Mouse (Mus musculus): ENCODE results near the gene Stim2. TPM values are rescaled to one million over a fixed set of nuclear protein-coding genes. Genes with fewer than 3 reads are reported as not detected.

The Stim2 gene
- total and polyA plus RNA-seq, 3 experiments: 8.2 to 17.2 (median 16.5) TPM

GRCm38 (mm10) chr5:54059998-54060397 is 61.7 kb downstream of the Stim2 start:
- no peaks in the 10 kb centered on the region for H3K27me3 ChIP-seq (ENCODE audit: control insufficient read depth, insufficient read depth, low read length)
- TF ChIP-seq CTCF (IDR thresholded peaks at IDR 0.05) (no peak), EP300 (IDR thresholded peaks at IDR 0.05; ENCODE audit: insufficient read depth, low read depth, low read length) (no peak), POLR2A (IDR thresholded peaks at IDR 0.05; ENCODE audit: insufficient read depth, low read depth, low read length) (no peak)
- intact Hi-C loops (cut with DNase I): no loop called here
- H3K27ac ChIP-seq: no peak overlapping the region
- no peak overlapping the region for H3K9ac ChIP-seq (ENCODE audit: low read depth, low read length)
- DNase-seq: no peak
- H3K79me2 ChIP-seq (replicated peaks; ENCODE audit: control insufficient read depth, insufficient read depth, low read length): no peaks in the 10 kb centered on the region
- peaks cover 2% of the 10 kb centered on the region for H3K4me1 ChIP-seq (ENCODE audit: control insufficient read depth, insufficient read depth, low read length)
- H3K36me3 ChIP-seq (ENCODE audit: control insufficient read depth, insufficient read depth, low read length): peaks cover 2% of the 10 kb centered on the region; the same call in 1 of the 2 replicates
- no peak overlapping the region for H3K4me3 ChIP-seq
- 56% methylated on average over 6 of the region's 6 CpGs for WGBS

GRCm38 (mm10) chr5:54062079-54062478 is 63.8 kb downstream of the Stim2 start:
- peaks cover 2% of the 10 kb centered on the region for H3K4me1 ChIP-seq (ENCODE audit: control insufficient read depth, insufficient read depth, low read length)
- 90% methylated on average over 7 of the region's 7 CpGs for WGBS
- H3K27ac ChIP-seq: no peak overlapping the region
- no peak overlapping the region for H3K9ac ChIP-seq (ENCODE audit: low read depth, low read length)
- no peak for DNase-seq
- H3K27me3 ChIP-seq (ENCODE audit: control insufficient read depth, insufficient read depth, low read length): no peaks in the 10 kb centered on the region
- H3K36me3 ChIP-seq (ENCODE audit: control insufficient read depth, insufficient read depth, low read length): no peaks in the 10 kb centered on the region; the same call in 1 of the 2 replicates
- H3K79me2 ChIP-seq (replicated peaks; ENCODE audit: control insufficient read depth, insufficient read depth, low read length): no peaks in the 10 kb centered on the region
- no peak for TF ChIP-seq EP300 (IDR thresholded peaks at IDR 0.05; ENCODE audit: insufficient read depth, low read depth, low read length)
- TF ChIP-seq CTCF (IDR thresholded peaks at IDR 0.05): no peak
- TF ChIP-seq POLR2A (IDR thresholded peaks at IDR 0.05; ENCODE audit: insufficient read depth, low read depth, low read length): no peak
- H3K4me3 ChIP-seq: no peak overlapping the region
- intact Hi-C loops (cut with DNase I): no loop called here

GRCm38 (mm10) chr5:54067591-54067990 is 69.3 kb downstream of the Stim2 start:
- H3K27me3 ChIP-seq (ENCODE audit: control insufficient read depth, insufficient read depth, low read length): no peaks in the 10 kb centered on the region
- no peak for DNase-seq
- H3K27ac ChIP-seq: no peak overlapping the region
- no peaks in the 10 kb centered on the region; the same call in 1 of the 2 replicates for H3K4me1 ChIP-seq (ENCODE audit: control insufficient read depth, insufficient read depth, low read length)
- WGBS: 88% methylated on average over 3 of the region's 3 CpGs
- intact Hi-C loops (cut with DNase I): no loop called here
- TF ChIP-seq EP300 (IDR thresholded peaks at IDR 0.05; ENCODE audit: insufficient read depth, low read depth, low read length): no peak
- TF ChIP-seq POLR2A (IDR thresholded peaks at IDR 0.05; ENCODE audit: insufficient read depth, low read depth, low read length): no peak
- no peak for TF ChIP-seq CTCF (IDR thresholded peaks at IDR 0.05)
- H3K79me2 ChIP-seq (replicated peaks; ENCODE audit: control insufficient read depth, insufficient read depth, low read length): no peaks in the 10 kb centered on the region; the same call in 1 of the 2 replicates
- H3K9ac ChIP-seq (ENCODE audit: low read depth, low read length): no peak overlapping the region
- H3K36me3 ChIP-seq (ENCODE audit: control insufficient read depth, insufficient read depth, low read length): no peaks in the 10 kb centered on the region
- H3K4me3 ChIP-seq: no peak overlapping the region

- WGBS: 75% methylated on average over 2 of the region's 2 CpGs
- H3K36me3 ChIP-seq (ENCODE audit: control insufficient read depth, insufficient read depth, low read length): peaks cover 8% of the 10 kb centered on the region
- H3K27ac ChIP-seq: no peak overlapping the region
- DNase-seq: no peak
- intact Hi-C loops (cut with DNase I): no loop called here
- TF ChIP-seq EP300 (IDR thresholded peaks at IDR 0.05; ENCODE audit: insufficient read depth, low read depth, low read length) (no peak), POLR2A (IDR thresholded peaks at IDR 0.05; ENCODE audit: insufficient read depth, low read depth, low read length) (no peak), CTCF (IDR thresholded peaks at IDR 0.05) (no peak)
- H3K4me3 ChIP-seq: no peak overlapping the region
- no peaks in the 10 kb centered on the region for H3K27me3 ChIP-seq (ENCODE audit: control insufficient read depth, insufficient read depth, low read length)
- H3K9ac ChIP-seq (ENCODE audit: low read depth, low read length): no peak overlapping the region
- no peaks in the 10 kb centered on the region; the same call in 1 of the 2 replicates for H3K79me2 ChIP-seq (replicated peaks; ENCODE audit: control insufficient read depth, insufficient read depth, low read length)
- H3K4me1 ChIP-seq (ENCODE audit: control insufficient read depth, insufficient read depth, low read length): peaks cover 4% of the 10 kb centered on the region
Measured at GRCm38 (mm10) chr5:54070549-54070948, 72.2 kb downstream of the Stim2 start.

GRCm38 (mm10) chr5:54071288-54071687 is 73.0 kb downstream of the Stim2 start:
- no peaks in the 10 kb centered on the region for H3K27me3 ChIP-seq (ENCODE audit: control insufficient read depth, insufficient read depth, low read length)
- H3K27ac ChIP-seq: no peak overlapping the region
- H3K9ac ChIP-seq (ENCODE audit: low read depth, low read length): no peak overlapping the region
- no peak overlapping the region for H3K4me3 ChIP-seq
- DNase-seq: no peak
- no peaks in the 10 kb centered on the region; the same call in 1 of the 2 replicates for H3K79me2 ChIP-seq (replicated peaks; ENCODE audit: control insufficient read depth, insufficient read depth, low read length)
- peaks cover 4% of the 10 kb centered on the region for H3K4me1 ChIP-seq (ENCODE audit: control insufficient read depth, insufficient read depth, low read length)
- 58% methylated on average over 5 of the region's 5 CpGs for WGBS
- TF ChIP-seq POLR2A (IDR thresholded peaks at IDR 0.05; ENCODE audit: insufficient read depth, low read depth, low read length): no peak
- no peak for TF ChIP-seq EP300 (IDR thresholded peaks at IDR 0.05; ENCODE audit: insufficient read depth, low read depth, low read length)
- no peak for TF ChIP-seq CTCF (IDR thresholded peaks at IDR 0.05)
- intact Hi-C loops (cut with DNase I): no loop called here
- H3K36me3 ChIP-seq (ENCODE audit: control insufficient read depth, insufficient read depth, low read length): peaks cover 8% of the 10 kb centered on the region

- Histone ChIP-seq H3K9ac (ENCODE audit: low read depth, low read length) (no peak overlapping the region), H3K27ac (no peak overlapping the region), H3K27me3 (ENCODE audit: control insufficient read depth, insufficient read depth, low read length) (no peaks in the 10 kb centered on the region), H3K4me3 (no peak overlapping the region), H3K36me3 (ENCODE audit: control insufficient read depth, insufficient read depth, low read length) (peaks cover 8% of the 10 kb centered on the region), H3K79me2 (replicated peaks; ENCODE audit: control insufficient read depth, insufficient read depth, low read length) (no peaks in the 10 kb centered on the region; the same call in 1 of the 2 replicates), H3K4me1 (ENCODE audit: control insufficient read depth, insufficient read depth, low read length) (peaks cover 4% of the 10 kb centered on the region)
- intact Hi-C loops (cut with DNase I): no loop called here
- no peak for DNase-seq
- TF ChIP-seq CTCF (IDR thresholded peaks at IDR 0.05) (no peak), POLR2A (IDR thresholded peaks at IDR 0.05; ENCODE audit: insufficient read depth, low read depth, low read length) (no peak)
- WGBS: 76% methylated on average over 7 of the region's 7 CpGs
Measured at GRCm38 (mm10) chr5:54071705-54072104, 73.4 kb downstream of the Stim2 start.

Data from heart, adult 2 months (tissue).